ENCODE assay signal across 23 mouse cellular contexts in genomic region chr5:53241109-53241508, GRCm38 (mm10). TPM values are rescaled to one million over a fixed set of nuclear protein-coding genes. Genes with fewer than 3 reads are reported as not detected.
DNase-seq lines count a peak whose midpoint lies in the region; ATAC-seq and TF ChIP-seq lines count a peak whose summit lies in the region.
"Had no signal": no experiment of that assay in that cellular context is flagged by ENCODE, and none has a peak within 500 bp of the region (broad histone marks: within the 10 kb centered on the region; RNA-seq: fewer than 3 reads in every experiment).

No protein-coding gene starts in this region.

- peak; percentile 40; the same call in 1 of the 2 replicates for ATAC-seq in kidney, embryonic 14.5 days (ENCODE audit: low FRiP score, low TSS enrichment)
- 0 out of 2 replicates have a peak, but pooled peaks have one; percentile 39 for ATAC-seq in neural tube, embryonic 14.5 days (ENCODE audit: low read depth)
- no peak for ATAC-seq in embryonic facial prominence, embryonic 14.5 days (ENCODE audit: low read depth)
- peak; percentile 61 for ATAC-seq in stomach, embryonic 15.5 days (ENCODE audit: insufficient read depth, low FRiP score, low read depth)
- ATAC-seq: CD4-positive, CD25-positive, alpha-beta regulatory T cell, adult 4 months; forebrain, embryonic 13.5 days; liver, postnatal 0 days had no signal

- no peaks in the 10 kb centered on the region for H3K9me3 ChIP-seq in kidney, embryonic 14.5 days (ENCODE audit: control insufficient read depth, low read length)
- H3K9me3 ChIP-seq in neural tube, embryonic 14.5 days (ENCODE audit: control insufficient read depth, low read length), result no peaks in the 10 kb centered on the region
- no peaks in the 10 kb centered on the region for H3K9me3 ChIP-seq in embryonic facial prominence, embryonic 14.5 days (ENCODE audit: control insufficient read depth, low read length)
- no peaks in the 10 kb centered on the region for H3K9me3 ChIP-seq in stomach, embryonic 15.5 days
- H3K9me3 ChIP-seq: forebrain, embryonic 13.5 days; heart, embryonic 13.5 days; limb, embryonic 10.5 days; neural tube, embryonic 12.5 days had no signal

- no peak overlapping the region for H3K27ac ChIP-seq in kidney, embryonic 14.5 days (ENCODE audit: low read depth, low read length)
- no peak overlapping the region for H3K27ac ChIP-seq in neural tube, embryonic 14.5 days (ENCODE audit: low read depth, low read length)
- no peak overlapping the region for H3K27ac ChIP-seq in embryonic facial prominence, embryonic 14.5 days (replicated peaks; ENCODE audit: low read depth, low read length)
- H3K27ac ChIP-seq in stomach, embryonic 15.5 days, result no peak overlapping the region
- no peak overlapping the region for H3K27ac ChIP-seq in cerebellum, adult 2 months (ENCODE audit: insufficient read depth, low read length)
- H3K27ac ChIP-seq: forebrain, embryonic 13.5 days; heart, embryonic 13.5 days; left cerebral cortex, adult 2 months; limb, embryonic 10.5 days; neural tube, embryonic 12.5 days had no signal

- no peak overlapping the region for H3K4me3 ChIP-seq in kidney, embryonic 14.5 days (ENCODE audit: low read length)
- H3K4me3 ChIP-seq in neural tube, embryonic 14.5 days (ENCODE audit: low read depth, low read length), result no peak overlapping the region
- H3K4me3 ChIP-seq in embryonic facial prominence, embryonic 14.5 days (ENCODE audit: low read depth, low read length), result no peak overlapping the region
- no peak overlapping the region for H3K4me3 ChIP-seq in stomach, embryonic 15.5 days (replicated peaks)
- no peak overlapping the region for H3K4me3 ChIP-seq in cerebellum, adult 2 months (replicated peaks; ENCODE audit: insufficient read depth, low read depth, low read length)
- H3K4me3 ChIP-seq: forebrain, embryonic 13.5 days; heart, embryonic 13.5 days; left cerebral cortex, adult 2 months; limb, embryonic 10.5 days; neural tube, embryonic 12.5 days had no signal

- DNase-seq in kidney, adult 8-10 months, result no peak
- no peak for DNase-seq in neural tube, embryonic 10.5 days (ENCODE audit: extremely low spot score, low spot score)
- DNase-seq in embryonic facial prominence, embryonic 14.5 days (ENCODE audit: low spot score), result peak; percentile 25
- no peak for DNase-seq in cerebellum, adult 2 months
- DNase-seq: adrenal gland, postnatal 14 days; cerebellum, postnatal 10 days; gastrocnemius, postnatal 10 days; heart, adult 11 months; heart, postnatal 36 days; kidney, postnatal 4 days; layer of hippocampus, adult 9-11 months; liver, postnatal 0 days; thymus, adult 18-20 months had no signal

- no peaks in the 10 kb centered on the region for H3K27me3 ChIP-seq in kidney, embryonic 14.5 days (ENCODE audit: control insufficient read depth, insufficient read depth, low read length)
- H3K27me3 ChIP-seq in neural tube, embryonic 14.5 days (ENCODE audit: control insufficient read depth, insufficient read depth, low read length), result no peaks in the 10 kb centered on the region
- no peaks in the 10 kb centered on the region for H3K27me3 ChIP-seq in embryonic facial prominence, embryonic 14.5 days (replicated peaks; ENCODE audit: control insufficient read depth, insufficient read depth, low read length)
- H3K27me3 ChIP-seq in stomach, embryonic 15.5 days (replicated peaks), result 0 out of 2 replicates have a peak, but pooled peaks cover 4% of the 10 kb centered on the region
- H3K27me3 ChIP-seq in cerebellum, adult 2 months (ENCODE audit: control insufficient read depth, insufficient read depth, low read length), result no peaks in the 10 kb centered on the region; the same call in 1 of the 2 replicates
- H3K27me3 ChIP-seq: forebrain, embryonic 13.5 days; heart, embryonic 13.5 days; neural tube, embryonic 12.5 days had no signal

- 0 out of 2 replicates have a peak, but pooled peaks cover 9% of the 10 kb centered on the region for H3K4me1 ChIP-seq in kidney, embryonic 14.5 days (ENCODE audit: control insufficient read depth, insufficient read depth, low read length)
- H3K4me1 ChIP-seq in neural tube, embryonic 14.5 days (ENCODE audit: control insufficient read depth, insufficient read depth, low read length), result 0 out of 2 replicates have a peak, but pooled peaks cover 3% of the 10 kb centered on the region
- no peaks in the 10 kb centered on the region for H3K4me1 ChIP-seq in embryonic facial prominence, embryonic 14.5 days (ENCODE audit: control insufficient read depth, insufficient read depth, low read length)
- 0 out of 2 replicates have a peak, but pooled peaks cover 1% of the 10 kb centered on the region for H3K4me1 ChIP-seq in stomach, embryonic 15.5 days
- H3K4me1 ChIP-seq in cerebellum, adult 2 months (ENCODE audit: control insufficient read depth, insufficient read depth, low read length), result peaks cover 2% of the 10 kb centered on the region

- H3K4me2 ChIP-seq in kidney, embryonic 14.5 days (replicated peaks; ENCODE audit: low read depth, low read length), result no peak overlapping the region
- H3K4me2 ChIP-seq in neural tube, embryonic 14.5 days (ENCODE audit: low read depth, low read length), result no peak overlapping the region
- no peak overlapping the region for H3K4me2 ChIP-seq in embryonic facial prominence, embryonic 14.5 days (ENCODE audit: low read depth, low read length)
- no peak overlapping the region for H3K4me2 ChIP-seq in stomach, embryonic 15.5 days
- H3K4me2 ChIP-seq: forebrain, embryonic 13.5 days; heart, embryonic 13.5 days; midbrain, embryonic 11.5 days; neural tube, embryonic 12.5 days had no signal

- no peaks in the 10 kb centered on the region for H3K36me3 ChIP-seq in kidney, embryonic 14.5 days (ENCODE audit: control insufficient read depth, insufficient read depth, low read length)
- H3K36me3 ChIP-seq in neural tube, embryonic 14.5 days (ENCODE audit: control insufficient read depth, insufficient read depth, low read length), result no peaks in the 10 kb centered on the region
- H3K36me3 ChIP-seq in embryonic facial prominence, embryonic 14.5 days (ENCODE audit: control insufficient read depth, insufficient read depth, low read length), result no peaks in the 10 kb centered on the region
- H3K36me3 ChIP-seq in stomach, embryonic 15.5 days, result no peaks in the 10 kb centered on the region
- H3K36me3 ChIP-seq: heart, embryonic 13.5 days; limb, embryonic 10.5 days; neural tube, embryonic 12.5 days had no signal

- no peak for TF ChIP-seq CTCF in cerebellum, adult 2 months (IDR thresholded peaks at IDR 0.05; ENCODE audit: borderline replicate concordance, insufficient read depth, low read depth, low read length)

- 59% methylated on average over 2 of the region's 2 CpGs for WGBS in kidney, embryonic 14.5 days
- WGBS in neural tube, embryonic 14.5 days, result 41% methylated on average over 2 of the region's 2 CpGs
- 48% methylated on average over 2 of the region's 2 CpGs for WGBS in embryonic facial prominence, embryonic 14.5 days
- 51% methylated on average over 2 of the region's 2 CpGs for WGBS in stomach, embryonic 15.5 days
- 52% methylated on average over 2 of the region's 2 CpGs for WGBS in cerebellum, adult 2 months

- no peak overlapping the region for H3K9ac ChIP-seq in kidney, embryonic 14.5 days (ENCODE audit: low read depth, low read length)
- no peak overlapping the region for H3K9ac ChIP-seq in neural tube, embryonic 14.5 days (replicated peaks; ENCODE audit: low read depth, low read length)
- H3K9ac ChIP-seq in embryonic facial prominence, embryonic 14.5 days (ENCODE audit: low read depth, low read length), result no peak overlapping the region
- H3K9ac ChIP-seq in stomach, embryonic 15.5 days, result no peak overlapping the region
- H3K9ac ChIP-seq: forebrain, embryonic 13.5 days; heart, embryonic 13.5 days; liver, postnatal 0 days; neural tube, embryonic 12.5 days had no signal

- TF ChIP-seq POLR2A in cerebellum, adult 2 months (IDR thresholded peaks at IDR 0.05; ENCODE audit: borderline replicate concordance, insufficient read depth, low read length), result no peak

RNA-seq across cellular contexts. Expression of gene Smim20, which starts 25.8 kb away (rescaled TPM):
- polyA plus RNA-seq in kidney, embryonic 14.5 days (2014; fragmentation: Nextera tagmentation; extraction: Ambion mirVana), result 91.7 and 106 TPM in 2 replicates
- polyA plus RNA-seq in neural tube, embryonic 14.5 days (2014; fragmentation: Nextera tagmentation; extraction: Ambion mirVana), result 84.6 and 93.4 TPM in 2 replicates
- 96.7 and 104 TPM in 2 replicates for polyA plus RNA-seq in embryonic facial prominence, embryonic 14.5 days (2014; fragmentation: Nextera tagmentation; extraction: Ambion mirVana)
- polyA plus RNA-seq in stomach, embryonic 15.5 days (2015; fragmentation: Nextera tagmentation; extraction: Ambion mirVana), result 85.6 and 89.8 TPM in 2 replicates
- polyA plus RNA-seq in cerebellum, adult 2 months (2012; rRNA removed), result 63.4 and 64.5 TPM in 2 replicates

RNA-seq across cellular contexts. Expression of gene Sel1l3, which starts 27.4 kb away (rescaled TPM):
- polyA plus RNA-seq in kidney, embryonic 14.5 days (2014; fragmentation: Nextera tagmentation; extraction: Ambion mirVana), result 15.9 and 28.9 TPM in 2 replicates
- 6.5 and 6.8 TPM in 2 replicates for polyA plus RNA-seq in neural tube, embryonic 14.5 days (2014; fragmentation: Nextera tagmentation; extraction: Ambion mirVana)
- polyA plus RNA-seq in embryonic facial prominence, embryonic 14.5 days (2014; fragmentation: Nextera tagmentation; extraction: Ambion mirVana), result 5.9 and 6.9 TPM in 2 replicates
- polyA plus RNA-seq in stomach, embryonic 15.5 days (2015; fragmentation: Nextera tagmentation; extraction: Ambion mirVana), result 7.8 and 8.5 TPM in 2 replicates
- polyA plus RNA-seq in cerebellum, adult 2 months (2012; rRNA removed), result 70.8 and 85.1 TPM in 2 replicates
